Mouse (Mus musculus): ENCODE results near the gene Tbc1d17.

- peak in 1 of 2 experiments; percentile 74; a peak in 2 of 4 replicates for TF ChIP-seq CTCF (conservative IDR thresholded peaks at IDR 0.05 in 1 of 2, IDR thresholded peaks at IDR 0.05 in 1 of 2; ENCODE audit: low read depth in 2 of 2, low read length in 2 of 2)
- TF ChIP-seq POLR2A (IDR thresholded peaks at IDR 0.05; ENCODE audit: low read depth, low read length): peak; percentile 75
- TF ChIP-seq EP300 (IDR thresholded peaks at IDR 0.05; ENCODE audit: low read length): no peak
- TF ChIP-seq ETS1 (conservative IDR thresholded peaks at IDR 0.05; ENCODE audit: low read depth, low read length): 0 out of 2 replicates have a peak, but pooled peaks have one; percentile 25
- TF ChIP-seq ZNF384 (IDR thresholded peaks at IDR 0.05; ENCODE audit: low read depth, low read length): 0 out of 2 replicates have a peak, but pooled peaks have one; percentile 24
- TF ChIP-seq POLR2AphosphoS2 (IDR thresholded peaks at IDR 0.05; ENCODE audit: low read depth, low read length): peak; percentile 80; the same call in 1 of the 2 replicates
- peak; percentile 85; the same call in 1 of the 2 replicates for TF ChIP-seq KAT2A (IDR thresholded peaks at IDR 0.05; ENCODE audit: insufficient replicate concordance, low read length)
- peak; percentile 59 for TF ChIP-seq CHD2 (IDR thresholded peaks at IDR 0.05; ENCODE audit: low read length)
- peak; percentile 86; the same call in 1 of the 2 replicates for TF ChIP-seq RCOR1 (conservative IDR thresholded peaks at IDR 0.05; ENCODE audit: low read depth, low read length)
- no peak; the same call in 1 of the 2 replicates for TF ChIP-seq RAD21 (IDR thresholded peaks at IDR 0.05; ENCODE audit: low read depth, low read length)
Measured at GRCm38 (mm10) chr7:44895593-44896434, 46.9 kb upstream of the Tbc1d17 start, which contains the start of gene Fuz.
